Mouse (Mus musculus): Measurements from ENCODE around the gene Cdc25a. TPM values are rescaled to one million over a fixed set of nuclear protein-coding genes. Genes with fewer than 3 reads are reported as not detected.

Cdc25a gene
- polyA plus RNA-seq, 1 experiment from 2014 or later, result 8.6 TPM

DNA sequence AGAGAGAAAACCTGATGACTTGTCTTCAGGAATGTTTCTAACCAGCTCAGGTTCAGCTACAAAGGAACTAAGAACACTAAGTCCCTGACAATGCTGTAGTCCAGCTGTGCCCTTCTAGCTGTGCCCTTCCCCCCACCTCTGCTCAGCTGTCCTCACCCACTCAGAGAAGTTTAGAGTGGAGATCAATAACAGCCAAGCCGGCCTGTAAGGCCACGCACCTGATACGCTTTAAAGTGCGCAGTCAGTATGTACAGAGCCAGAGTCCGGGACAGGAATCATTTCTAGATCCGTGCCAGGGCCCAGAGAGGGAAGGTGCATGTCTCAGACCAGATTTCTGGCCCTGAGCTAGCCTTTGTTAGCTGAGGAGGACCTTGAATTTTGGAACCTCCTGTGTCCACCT lies 19.4 kb upstream of the Cdc25a start:
- WGBS, result 81% methylated on average over 6 of the region's 6 CpGs
- Histone ChIP-seq H3K4me3 (ENCODE audit: low read depth, low read length) (no peak overlapping the region), H3K9ac (replicated peaks; ENCODE audit: low read depth, low read length) (no peak overlapping the region), H3K27ac (ENCODE audit: low read depth, low read length) (no peak overlapping the region), H3K4me2 (ENCODE audit: low read depth, low read length) (no peak overlapping the region), H3K4me1 (ENCODE audit: control insufficient read depth, insufficient read depth, low read length) (no peaks in the 10 kb centered on the region), H3K9me3 (ENCODE audit: control insufficient read depth, low read length) (no peaks in the 10 kb centered on the region), H3K36me3 (ENCODE audit: control insufficient read depth, insufficient read depth, low read length) (no peaks in the 10 kb centered on the region), H3K27me3 (ENCODE audit: control insufficient read depth, insufficient read depth, low read length) (no peaks in the 10 kb centered on the region)
- no peak for ATAC-seq (ENCODE audit: low read depth)

DNA sequence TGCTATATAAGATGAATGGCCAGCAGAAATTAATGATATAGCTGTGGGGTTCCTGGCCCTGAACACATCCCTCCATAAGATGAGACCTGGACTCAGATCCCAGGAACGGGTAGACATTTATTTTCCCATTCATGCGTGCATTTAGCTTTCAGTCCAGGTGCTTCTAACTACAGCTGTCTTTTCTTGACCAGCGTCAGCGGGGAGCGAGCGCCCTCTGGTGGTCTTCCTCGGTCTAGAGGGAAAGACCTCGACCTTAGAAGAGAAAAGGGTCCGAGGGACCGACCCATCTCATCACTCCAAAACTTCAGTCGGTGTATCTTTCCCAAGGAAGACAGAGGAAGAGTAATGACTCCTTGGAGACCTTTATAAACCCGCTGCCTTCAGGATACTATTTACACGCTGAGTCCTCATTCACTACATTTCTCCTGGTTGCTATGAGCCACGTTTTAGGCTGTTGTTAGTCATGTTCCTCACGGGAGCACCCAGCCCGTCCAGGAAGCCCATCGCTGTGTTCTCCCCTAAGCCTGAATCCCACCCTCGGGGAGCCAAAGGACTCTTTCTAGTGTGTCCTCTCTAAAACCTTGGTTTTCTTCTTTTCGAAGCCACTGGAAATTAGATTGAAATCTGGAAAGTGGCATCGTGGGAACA lies 12.9 kb upstream of the Cdc25a start:
- peak; percentile 71; the same call in 1 of the 2 replicates for ATAC-seq (ENCODE audit: low read depth)
- Histone ChIP-seq H3K36me3 (ENCODE audit: control insufficient read depth, insufficient read depth, low read length) (no peaks in the 10 kb centered on the region), H3K4me1 (ENCODE audit: control insufficient read depth, insufficient read depth, low read length) (no peaks in the 10 kb centered on the region), H3K9ac (replicated peaks; ENCODE audit: low read depth, low read length) (no peak overlapping the region), H3K27ac (ENCODE audit: low read depth, low read length) (no peak overlapping the region), H3K9me3 (ENCODE audit: control insufficient read depth, low read length) (no peaks in the 10 kb centered on the region), H3K27me3 (ENCODE audit: control insufficient read depth, insufficient read depth, low read length) (no peaks in the 10 kb centered on the region), H3K4me3 (ENCODE audit: low read depth, low read length) (no peak overlapping the region), H3K4me2 (ENCODE audit: low read depth, low read length) (peak overlapping the region; percentile 31; the same call in 1 of the 2 replicates)
- WGBS, result 21% methylated on average over 20 of the region's 20 CpGs

DNA sequence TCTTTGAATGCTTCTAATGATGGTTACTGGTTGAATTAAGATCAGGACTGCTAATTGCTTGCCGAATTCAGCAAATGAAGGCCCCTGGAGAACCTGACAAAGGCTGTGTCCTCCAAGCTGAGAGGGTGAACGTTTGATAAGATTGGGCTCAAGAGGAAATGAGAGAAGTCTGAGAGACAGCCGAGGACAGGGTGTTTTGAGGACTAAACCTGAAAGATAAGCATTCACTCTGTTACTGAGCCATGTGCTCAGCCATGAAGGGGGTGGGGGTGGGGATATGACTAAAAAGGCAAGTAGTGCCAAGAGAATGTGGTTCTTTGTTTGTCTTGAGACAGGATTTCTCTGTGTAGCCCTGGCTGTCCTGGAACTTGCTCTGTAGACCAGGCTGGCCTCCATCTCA lies 12.3 kb upstream of the Cdc25a start:
- H3K4me2 ChIP-seq (ENCODE audit: low read depth, low read length), result no peak overlapping the region

DNA sequence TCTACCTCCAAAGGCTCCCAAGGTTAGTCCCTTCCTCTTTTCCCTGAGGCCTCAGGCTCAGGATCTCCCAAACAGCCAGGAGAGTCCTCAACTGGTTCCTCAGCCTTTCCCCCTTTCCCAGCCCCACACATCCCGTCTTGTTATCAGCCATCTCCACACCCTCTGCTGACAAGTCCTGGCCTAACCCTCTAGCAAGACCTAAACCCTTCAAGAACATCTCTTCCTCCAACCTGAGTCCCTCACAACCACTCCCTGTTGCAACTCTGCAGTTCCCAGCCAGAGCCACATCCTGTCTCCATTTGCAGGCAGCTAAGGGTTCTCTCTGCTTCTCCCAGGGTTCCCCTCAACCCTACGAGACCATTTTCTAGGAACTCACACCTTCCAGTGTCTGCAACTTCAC lies 9.2 kb upstream of the Cdc25a start:
- no peak overlapping the region for H3K4me3 ChIP-seq (ENCODE audit: low read depth, low read length)
- H3K4me2 ChIP-seq (ENCODE audit: low read depth, low read length), result no peak overlapping the region

More for the DNA sequence above, 12.3 kb upstream of the Cdc25a start:
- H3K4me1 ChIP-seq (ENCODE audit: control insufficient read depth, insufficient read depth, low read length), result no peaks in the 10 kb centered on the region
- H3K27me3 ChIP-seq (ENCODE audit: control insufficient read depth, insufficient read depth, low read length), result no peaks in the 10 kb centered on the region
- H3K27ac ChIP-seq (ENCODE audit: low read depth, low read length), result no peak overlapping the region
- H3K36me3 ChIP-seq (ENCODE audit: control insufficient read depth, insufficient read depth, low read length), result no peaks in the 10 kb centered on the region
- no peaks in the 10 kb centered on the region for H3K9me3 ChIP-seq (ENCODE audit: control insufficient read depth, low read length)
- no peak overlapping the region for H3K4me3 ChIP-seq (ENCODE audit: low read depth, low read length)
- 76% methylated on average over 3 of the region's 3 CpGs for WGBS
- H3K9ac ChIP-seq (replicated peaks; ENCODE audit: low read depth, low read length), result no peak overlapping the region
- no peak for ATAC-seq (ENCODE audit: low read depth)

DNA sequence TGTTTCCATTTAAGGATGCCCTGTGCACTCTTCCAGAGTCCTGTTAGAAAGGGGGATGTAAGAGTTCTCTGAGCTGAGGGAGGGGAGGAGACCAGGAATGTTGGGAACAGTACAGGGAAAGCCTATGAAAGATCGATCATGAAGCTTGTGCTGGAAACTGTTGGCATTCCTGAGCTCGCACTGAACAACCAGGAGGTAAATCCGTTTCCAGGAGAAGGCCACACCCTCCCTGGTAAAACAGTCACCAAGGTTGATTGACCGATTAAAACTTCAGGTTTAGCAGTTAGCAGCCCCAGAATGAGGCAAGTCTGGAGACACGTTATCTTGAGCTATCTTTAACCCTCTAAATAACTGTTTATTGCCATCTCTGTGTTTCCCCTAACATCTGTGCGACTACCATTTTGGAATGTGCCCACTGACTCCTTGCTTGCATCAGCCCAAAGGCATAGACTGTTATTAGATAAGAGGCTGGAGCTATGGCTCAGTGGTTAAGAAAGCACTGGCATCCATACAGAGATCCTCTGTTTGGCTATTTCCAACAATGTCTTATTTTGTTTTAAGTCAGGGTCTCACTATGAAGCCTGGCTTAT lies 4.3 kb upstream of the Cdc25a start:
- Histone ChIP-seq H3K9me3 (ENCODE audit: control insufficient read depth, low read length) (no peaks in the 10 kb centered on the region), H3K4me1 (ENCODE audit: control insufficient read depth, insufficient read depth, low read length) (0 out of 2 replicates have a peak, but pooled peaks cover 2% of the 10 kb centered on the region), H3K27ac (ENCODE audit: low read depth, low read length) (no peak overlapping the region), H3K9ac (replicated peaks; ENCODE audit: low read depth, low read length) (no peak overlapping the region), H3K27me3 (ENCODE audit: control insufficient read depth, insufficient read depth, low read length) (no peaks in the 10 kb centered on the region), H3K4me2 (ENCODE audit: low read depth, low read length) (no peak overlapping the region), H3K4me3 (ENCODE audit: low read depth, low read length) (no peak overlapping the region), H3K36me3 (ENCODE audit: control insufficient read depth, insufficient read depth, low read length) (no peaks in the 10 kb centered on the region)
- no peak for ATAC-seq (ENCODE audit: low read depth)
- WGBS, result 53% methylated on average over 6 of the region's 6 CpGs

More for the DNA sequence above, 9.2 kb upstream of the Cdc25a start:
- Histone ChIP-seq H3K9ac (replicated peaks; ENCODE audit: low read depth, low read length) (no peak overlapping the region), H3K36me3 (ENCODE audit: control insufficient read depth, insufficient read depth, low read length) (no peaks in the 10 kb centered on the region), H3K27me3 (ENCODE audit: control insufficient read depth, insufficient read depth, low read length) (no peaks in the 10 kb centered on the region), H3K27ac (ENCODE audit: low read depth, low read length) (no peak overlapping the region), H3K9me3 (ENCODE audit: control insufficient read depth, low read length) (no peaks in the 10 kb centered on the region), H3K4me1 (ENCODE audit: control insufficient read depth, insufficient read depth, low read length) (no peaks in the 10 kb centered on the region)
- 63% methylated on average over 2 of the region's 2 CpGs for WGBS
- ATAC-seq (ENCODE audit: low read depth), result no peak

DNA sequence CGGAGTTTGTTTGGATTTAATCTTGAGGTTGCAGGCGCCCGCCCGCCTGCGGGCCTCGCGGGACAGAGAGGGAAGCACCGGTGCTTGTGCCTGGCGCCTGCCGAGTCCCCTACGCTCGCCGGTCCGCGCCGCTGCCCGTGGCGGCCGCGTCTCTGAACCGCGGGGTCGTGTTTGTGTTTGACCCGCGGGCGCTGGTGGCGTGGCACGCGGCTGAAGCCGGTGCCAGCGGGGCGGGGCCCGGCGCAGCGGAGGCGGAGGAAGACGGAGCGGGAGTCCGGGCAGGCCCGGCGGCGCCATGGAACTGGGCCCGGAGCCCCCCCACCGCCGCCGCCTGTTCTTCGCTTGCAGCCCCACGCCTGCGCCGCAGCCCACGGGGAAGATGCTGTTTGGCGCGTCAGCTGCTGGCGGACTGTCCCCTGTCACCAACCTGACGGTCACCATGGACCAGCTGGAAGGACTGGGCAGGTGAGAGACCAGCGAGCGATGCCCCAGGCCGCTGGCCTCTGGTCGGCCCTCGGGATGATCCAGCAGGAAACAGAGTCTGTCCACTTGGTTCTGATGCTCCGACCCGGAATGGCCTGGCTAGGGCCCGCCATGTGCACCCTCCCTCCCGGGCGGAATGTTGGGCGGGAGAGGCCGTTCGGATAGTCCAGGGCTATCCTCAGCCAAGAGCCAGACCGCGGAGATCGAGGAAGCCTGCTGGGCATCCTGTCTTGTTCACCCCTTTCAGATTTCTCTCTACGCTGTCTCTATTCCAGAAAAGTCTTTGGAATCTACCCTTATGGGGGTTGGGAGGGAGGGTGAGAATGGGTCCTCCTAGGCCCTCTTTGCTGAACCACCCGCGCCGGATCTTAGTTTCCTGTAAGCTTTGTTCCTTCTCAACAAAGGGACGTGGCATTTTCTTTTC lies 569 bp downstream of the Cdc25a start:
- WGBS, result under 1% methylated on average over 75 of the region's 76 CpGs
- peak overlapping the region; percentile 57 for H3K27ac ChIP-seq (ENCODE audit: low read depth, low read length)
- no peaks in the 10 kb centered on the region for H3K9me3 ChIP-seq (ENCODE audit: control insufficient read depth, low read length)
- peak overlapping the region; percentile 79 for H3K9ac ChIP-seq (replicated peaks; ENCODE audit: low read depth, low read length)
- H3K4me1 ChIP-seq (ENCODE audit: control insufficient read depth, insufficient read depth, low read length), result peaks cover 11% of the 10 kb centered on the region
- peak; percentile 70 for ATAC-seq (ENCODE audit: low read depth)
- H3K36me3 ChIP-seq (ENCODE audit: control insufficient read depth, insufficient read depth, low read length), result peaks cover 10% of the 10 kb centered on the region; the same call in 1 of the 2 replicates
- H3K4me3 ChIP-seq (ENCODE audit: low read depth, low read length), result peak overlapping the region; percentile 91
- no peaks in the 10 kb centered on the region for H3K27me3 ChIP-seq (ENCODE audit: control insufficient read depth, insufficient read depth, low read length)
- H3K4me2 ChIP-seq (ENCODE audit: low read depth, low read length), result peak overlapping the region; percentile 89

DNA sequence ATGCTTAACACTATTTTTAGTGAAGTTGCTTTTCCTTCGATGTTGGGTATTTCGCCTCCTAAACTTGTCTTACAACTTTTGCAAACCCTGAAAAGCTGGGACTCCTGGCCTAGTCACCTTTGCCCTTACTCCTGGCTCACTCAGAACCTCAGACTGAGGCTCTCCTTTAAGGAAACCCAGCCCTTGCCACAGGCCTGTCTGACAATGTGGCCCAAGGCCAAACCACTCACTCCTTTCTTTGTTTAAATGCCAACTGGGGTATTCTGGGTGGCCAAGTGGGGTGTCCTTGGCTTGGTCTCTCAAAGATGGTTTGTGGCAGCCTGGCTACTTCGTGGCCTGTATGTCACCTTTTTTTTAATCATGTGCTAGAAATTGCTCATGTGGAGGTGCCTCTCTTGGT lies 1.4 kb downstream of the Cdc25a start:
- Histone ChIP-seq H3K4me3 (ENCODE audit: low read depth, low read length) (peak overlapping the region; percentile 91), H3K9ac (replicated peaks; ENCODE audit: low read depth, low read length) (peak overlapping the region; percentile 32; the same call in 1 of the 2 replicates), H3K27me3 (ENCODE audit: control insufficient read depth, insufficient read depth, low read length) (no peaks in the 10 kb centered on the region), H3K4me2 (ENCODE audit: low read depth, low read length) (peak overlapping the region; percentile 89), H3K9me3 (ENCODE audit: control insufficient read depth, low read length) (no peaks in the 10 kb centered on the region), H3K36me3 (ENCODE audit: control insufficient read depth, insufficient read depth, low read length) (peaks cover 15% of the 10 kb centered on the region; the same call in 1 of the 2 replicates), H3K4me1 (ENCODE audit: control insufficient read depth, insufficient read depth, low read length) (peaks cover 11% of the 10 kb centered on the region), H3K27ac (ENCODE audit: low read depth, low read length) (no peak overlapping the region)
- WGBS, result 8% methylated on average over 3 of the region's 3 CpGs
- no peak for ATAC-seq (ENCODE audit: low read depth)

DNA sequence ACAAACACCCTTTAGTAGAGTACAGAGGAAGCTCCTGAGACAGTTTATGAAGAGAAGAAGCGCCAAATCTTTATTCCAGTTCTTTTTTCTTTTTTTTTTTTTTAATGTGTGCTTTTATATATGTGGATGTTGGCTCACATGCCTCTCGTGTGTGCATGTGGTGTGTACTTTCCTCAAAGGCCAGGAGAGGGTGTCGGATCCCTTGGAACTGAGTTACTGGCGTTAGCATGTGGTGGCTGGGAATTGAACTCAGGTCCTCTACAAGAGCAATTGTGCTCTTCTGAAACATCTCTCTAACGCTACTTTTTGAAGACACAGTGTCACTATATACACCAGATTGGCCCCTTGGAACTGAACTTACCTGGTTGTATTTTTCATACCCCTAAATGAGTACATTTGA lies 2.3 kb downstream of the Cdc25a start:
- Histone ChIP-seq H3K4me2 (ENCODE audit: low read depth, low read length) (peak overlapping the region; percentile 89; the same call in 1 of the 2 replicates), H3K9ac (replicated peaks; ENCODE audit: low read depth, low read length) (no peak overlapping the region), H3K27me3 (ENCODE audit: control insufficient read depth, insufficient read depth, low read length) (no peaks in the 10 kb centered on the region), H3K27ac (ENCODE audit: low read depth, low read length) (no peak overlapping the region), H3K4me1 (ENCODE audit: control insufficient read depth, insufficient read depth, low read length) (peaks cover 11% of the 10 kb centered on the region), H3K9me3 (ENCODE audit: control insufficient read depth, low read length) (no peaks in the 10 kb centered on the region), H3K4me3 (ENCODE audit: low read depth, low read length) (no peak overlapping the region), H3K36me3 (ENCODE audit: control insufficient read depth, insufficient read depth, low read length) (peaks cover 23% of the 10 kb centered on the region; the same call in 1 of the 2 replicates)
- ATAC-seq (ENCODE audit: low read depth), result no peak
- 80% methylated on average over 5 of the region's 5 CpGs for WGBS
